Mouse (Mus musculus) heart, postnatal 0 days (tissue): ENCODE data around the gene Wwox. TPM values are rescaled to one million over a fixed set of nuclear protein-coding genes. Genes with fewer than 3 reads are reported as not detected.

ENCODE experiments used
- ATAC-seq: fragments of 200-750 bp; cut with Nextera tagmentation; 2 replicates; pipeline ENCODE4 v1.8.0; 2017; ENCODE audit warnings: low read depth, moderate number of reproducible peaks, moderate library complexity; ENCODE audit not compliant: insufficient read depth
- DNase-seq: peaks from one replicate; pipeline ENCODE4 v3.0.0-alpha.2; 2016; ENCODE audit warnings: low spot score
- H3K27ac ChIP-seq: fragments of 300-500 bp; sonication (generic); 2 replicates; pipeline ENCODE4 v1.5.1; 2014; ENCODE audit warnings: low read depth, mild to moderate bottlenecking
- H3K27me3 ChIP-seq: fragments of 300-500 bp; sonication (generic); 2 replicates; pipeline ENCODE4 v1.6.1; 2014; ENCODE audit warnings: low read length, mixed read lengths; ENCODE audit not compliant: control insufficient read depth, insufficient read depth
- H3K36me3 ChIP-seq: fragments of 300-500 bp; sonication (generic); replicated peaks from 2 replicates; pipeline ENCODE4 v1.6.1; 2014; ENCODE audit warnings: low read length, mixed read lengths; ENCODE audit not compliant: control insufficient read depth, insufficient read depth
- H3K4me1 ChIP-seq: fragments of 300-500 bp; sonication (generic); 2 replicates; pipeline ENCODE4 v1.6.1; 2014; ENCODE audit warnings: antibody characterized with exemption; ENCODE audit not compliant: control insufficient read depth, insufficient read depth
- H3K4me2 ChIP-seq: fragments of 300-500 bp; sonication (generic); 2 replicates; pipeline ENCODE4 v1.6.1; 2014; ENCODE audit warnings: low read depth, mild to moderate bottlenecking, low read length, moderate library complexity
- H3K4me3 ChIP-seq: fragments of 300-500 bp; sonication (generic); 2 replicates; pipeline ENCODE4 v1.5.1; 2014; ENCODE audit warnings: low read depth, low read length
- H3K9ac ChIP-seq: fragments of 300-500 bp; sonication (generic); replicated peaks from 2 replicates; pipeline ENCODE4 v1.6.1; 2014; ENCODE audit warnings: low read depth, low read length, mixed read lengths
- H3K9me3 ChIP-seq: fragments of 300-500 bp; sonication (generic); replicated peaks from 2 replicates; pipeline ENCODE4 v1.6.1; 2016; ENCODE audit warnings: low read length; ENCODE audit not compliant: control insufficient read depth
- CTCF ChIP-seq: IDR thresholded peaks from 2 replicates; pipeline ENCODE4 v1.5.1; 2016; ENCODE audit warnings: antibody characterized with exemption, control low read depth, low read depth
- EP300 ChIP-seq: IDR thresholded peaks from 2 replicates; pipeline ENCODE4 v1.6.1; 2016; ENCODE audit warnings: antibody characterized with exemption, low read depth
- WGBS: fragments of 180-500 bp; shearing (Covaris S2); extraction: QIAGEN DNeasy Blood & Tissue Kit; methylation state at CpG from one replicate; pipeline ENCODE4 v1.1.7; 2014; 5-methylcytosine and 5-hydroxymethylcytosine counted together
- polyA plus RNA-seq: library from polyadenylated mRNA; unstranded; fragments of >200 nt; fragmentation: Nextera tagmentation; extraction: Ambion mirVana; gene quantifications from 2 replicates; pipeline ENCODE4 v1.2.1, GENCODE M21; 2015
- total RNA-seq: library from RNA; depleted of rRNA; stranded (reverse); fragments of >200 nt; gene quantifications from 2 replicates; pipeline ENCODE4 v1.2.3, GENCODE M21; 2014; ENCODE audit warnings: low replicate concordance

Gene Wwox
- total and polyA plus RNA-seq, 2 experiments from 2014 or later, result 7.5 to 9.6 TPM

DNA sequence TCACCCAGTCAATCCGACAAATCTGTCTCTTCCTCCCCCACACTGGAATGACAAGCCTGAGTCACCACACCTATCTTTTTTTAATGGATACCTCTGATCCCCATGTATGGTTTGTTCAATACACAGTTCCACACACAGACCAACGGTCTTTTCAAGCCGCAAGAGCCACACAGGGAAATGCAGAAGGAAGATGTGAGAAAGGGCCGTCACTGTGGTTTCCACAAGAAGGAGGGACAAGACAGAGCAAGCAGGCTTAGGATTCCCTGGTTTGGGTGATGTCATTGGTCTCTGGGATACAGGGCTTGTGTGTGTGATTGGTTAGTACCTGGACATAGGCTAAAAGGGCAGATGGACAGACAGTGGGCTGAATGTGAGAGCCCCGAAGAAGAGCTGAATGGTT is 371.0 kb downstream of the Wwox start:
- Histone ChIP-seq H3K4me1 (peaks cover 12% of the 10 kb centered on the region), H3K27ac (no peak overlapping the region), H3K4me3 (no peak overlapping the region), H3K9ac (no peak overlapping the region), H3K27me3 (no peaks in the 10 kb centered on the region), H3K4me2 (no peak overlapping the region), H3K9me3 (no peaks in the 10 kb centered on the region), H3K36me3 (no peaks in the 10 kb centered on the region)
- TF ChIP-seq EP300 (no peak), CTCF (no peak)
- DNase-seq, result no peak
- WGBS, result 86% methylated on average over 5 of the region's 5 CpGs
- no peak for ATAC-seq

GRCm38 (mm10) chr8:114813830-114814229 is 374.4 kb downstream of the Wwox start:
- H3K27me3 ChIP-seq, result no peaks in the 10 kb centered on the region
- H3K4me1 ChIP-seq, result peaks cover 20% of the 10 kb centered on the region
- TF ChIP-seq CTCF, result no peak
- TF ChIP-seq EP300, result no peak
- H3K27ac ChIP-seq, result no peak overlapping the region
- no peaks in the 10 kb centered on the region for H3K36me3 ChIP-seq
- no peak overlapping the region for H3K9ac ChIP-seq
- 93% methylated on average over 10 of the region's 10 CpGs for WGBS
- H3K9me3 ChIP-seq, result no peaks in the 10 kb centered on the region
- DNase-seq (no peak), ATAC-seq (no peak)
- H3K4me2 ChIP-seq, result no peak overlapping the region
- H3K4me3 ChIP-seq, result no peak overlapping the region

GRCm38 (mm10) chr8:114814769-114815736 is 375.6 kb downstream of the Wwox start:
- Histone ChIP-seq H3K4me1 (peaks cover 20% of the 10 kb centered on the region), H3K9ac (no peak overlapping the region), H3K27ac (peak overlapping the region; percentile 56), H3K27me3 (no peaks in the 10 kb centered on the region), H3K4me3 (no peak overlapping the region), H3K36me3 (no peaks in the 10 kb centered on the region), H3K4me2 (no peak overlapping the region), H3K9me3 (no peaks in the 10 kb centered on the region)
- peak; percentile 40 for DNase-seq
- peak; percentile 76 for ATAC-seq
- TF ChIP-seq CTCF (no peak), EP300 (no peak)
- 40% methylated on average over 10 of the region's 10 CpGs for WGBS

GRCm38 (mm10) chr8:114816343-114816742 is 376.9 kb downstream of the Wwox start:
- no peaks in the 10 kb centered on the region for H3K27me3 ChIP-seq
- H3K4me3 ChIP-seq, result no peak overlapping the region
- ATAC-seq, result no peak
- H3K4me1 ChIP-seq, result peaks cover 20% of the 10 kb centered on the region
- TF ChIP-seq EP300, result no peak
- TF ChIP-seq CTCF, result peak; percentile 31
- no peaks in the 10 kb centered on the region for H3K9me3 ChIP-seq
- H3K27ac ChIP-seq, result no peak overlapping the region
- DNase-seq, result no peak
- WGBS, result 54% methylated on average over 12 of the region's 12 CpGs
- H3K4me2 ChIP-seq, result no peak overlapping the region
- no peak overlapping the region for H3K9ac ChIP-seq
- H3K36me3 ChIP-seq, result no peaks in the 10 kb centered on the region

DNA sequence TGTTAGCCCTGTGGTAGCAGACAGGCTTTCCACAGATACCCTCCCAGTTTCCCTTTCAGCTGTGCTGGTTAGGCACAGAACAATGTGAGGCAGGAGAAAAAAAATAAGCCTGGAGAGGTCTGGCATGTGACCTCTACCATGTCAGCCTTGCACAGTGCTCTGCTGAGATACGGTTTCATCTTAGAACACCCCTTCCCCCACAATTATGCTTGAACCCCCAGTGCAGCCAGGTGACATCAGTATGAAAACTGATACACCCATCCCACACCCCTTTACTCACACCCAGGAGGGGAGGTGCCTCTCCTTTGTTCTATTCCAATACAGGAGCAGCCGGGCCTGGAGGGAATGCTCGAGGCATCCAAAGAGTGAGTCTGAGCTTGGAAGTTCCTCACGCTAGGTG is 377.5 kb downstream of the Wwox start:
- ATAC-seq, result no peak
- Histone ChIP-seq H3K9ac (no peak overlapping the region), H3K4me3 (no peak overlapping the region), H3K36me3 (no peaks in the 10 kb centered on the region), H3K27ac (no peak overlapping the region), H3K4me2 (no peak overlapping the region), H3K4me1 (peaks cover 20% of the 10 kb centered on the region), H3K27me3 (no peaks in the 10 kb centered on the region), H3K9me3 (no peaks in the 10 kb centered on the region)
- no peak for DNase-seq
- no peak for TF ChIP-seq EP300
- no peak for TF ChIP-seq CTCF
- 43% methylated on average over 4 of the region's 4 CpGs for WGBS

GRCm38 (mm10) chr8:114821543-114821942 is 382.1 kb downstream of the Wwox start:
- no peak for TF ChIP-seq EP300
- TF ChIP-seq CTCF, result no peak
- Histone ChIP-seq H3K4me3 (no peak overlapping the region), H3K27me3 (no peaks in the 10 kb centered on the region), H3K9ac (no peak overlapping the region), H3K27ac (no peak overlapping the region), H3K9me3 (no peaks in the 10 kb centered on the region), H3K4me2 (no peak overlapping the region), H3K4me1 (0 out of 2 replicates have a peak, but pooled peaks cover 5% of the 10 kb centered on the region), H3K36me3 (no peaks in the 10 kb centered on the region)
- DNase-seq, result no peak
- 55% methylated on average over 8 of the region's 8 CpGs for WGBS
- no peak for ATAC-seq
